Mouse (Mus musculus): Measurements from ENCODE around the gene Itm2a.

Itm2a gene

DNA sequence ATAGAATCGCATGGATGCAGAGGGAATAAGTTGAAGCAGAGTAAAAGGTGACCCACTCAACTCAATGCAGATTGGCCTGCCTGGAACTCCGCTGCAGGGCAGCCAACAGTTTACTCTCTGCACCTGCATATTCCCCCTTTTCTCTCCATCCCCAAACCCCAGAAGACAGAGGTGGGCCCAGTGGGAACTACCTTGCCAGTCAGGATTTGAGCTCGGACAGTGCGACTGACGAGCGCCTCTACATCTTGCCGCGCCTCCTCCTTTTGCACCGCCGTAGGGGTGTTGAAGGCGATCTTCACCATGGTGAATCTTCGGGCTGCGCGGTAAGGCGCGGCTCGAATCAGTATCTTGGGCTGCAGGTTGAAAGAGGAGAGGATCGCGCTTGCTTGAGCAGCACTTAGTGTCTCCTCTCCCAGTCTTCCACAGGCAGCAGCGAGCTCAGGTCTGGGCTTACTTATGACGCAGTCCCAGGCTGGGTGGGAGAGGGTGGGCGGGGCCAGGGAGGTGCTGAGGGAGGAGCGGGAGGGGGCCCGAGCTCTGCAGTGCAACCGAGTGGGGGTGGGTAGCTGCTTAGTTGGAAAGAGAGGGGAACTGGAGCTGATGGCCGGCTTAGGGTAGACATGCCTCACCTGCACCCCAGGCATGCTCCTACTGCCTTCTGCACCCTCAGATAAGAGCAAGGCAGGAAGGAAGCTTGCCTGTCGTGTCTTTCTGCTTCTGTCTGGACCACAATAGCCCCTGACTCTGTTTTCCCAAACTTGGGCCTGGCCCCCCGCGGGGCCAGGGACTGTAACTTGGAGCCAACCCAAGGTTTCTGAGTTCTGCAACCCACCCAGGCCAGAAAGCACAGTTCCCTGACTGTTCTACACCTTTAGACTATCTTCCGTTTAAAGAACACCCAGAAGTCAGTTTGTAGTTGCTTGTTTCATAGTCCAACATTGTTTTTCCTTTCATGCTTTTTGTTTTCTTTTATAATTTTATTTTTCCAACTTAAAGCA lies at the start of gene Itm2a:
Itm2a (minus strand) TSS at position 462 of the 998 bp plus-strand sequence.
- DNase-seq (ENCODE audit: low read depth), result no peak

DNA sequence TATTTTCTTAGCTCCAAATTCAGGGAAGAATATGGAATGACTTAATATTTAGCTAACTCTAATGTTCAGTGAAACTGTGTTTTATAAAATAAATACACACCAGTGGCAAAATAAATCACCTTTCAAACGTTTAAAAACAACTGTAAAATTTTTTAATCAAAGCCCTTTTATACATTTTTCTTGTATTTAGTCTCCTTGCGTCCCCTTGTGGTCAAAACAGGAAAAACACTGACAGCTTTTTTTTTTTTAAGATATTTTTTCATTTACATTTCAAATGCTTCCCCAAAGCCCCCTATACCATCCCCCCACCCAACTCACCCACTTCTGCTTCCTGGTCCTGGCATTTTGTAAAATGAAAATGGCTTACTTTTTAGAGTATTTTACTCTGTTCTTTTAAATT lies 32.7 kb upstream of the Itm2a start:
- DNase-seq (ENCODE audit: low read depth), result no peak

DNA sequence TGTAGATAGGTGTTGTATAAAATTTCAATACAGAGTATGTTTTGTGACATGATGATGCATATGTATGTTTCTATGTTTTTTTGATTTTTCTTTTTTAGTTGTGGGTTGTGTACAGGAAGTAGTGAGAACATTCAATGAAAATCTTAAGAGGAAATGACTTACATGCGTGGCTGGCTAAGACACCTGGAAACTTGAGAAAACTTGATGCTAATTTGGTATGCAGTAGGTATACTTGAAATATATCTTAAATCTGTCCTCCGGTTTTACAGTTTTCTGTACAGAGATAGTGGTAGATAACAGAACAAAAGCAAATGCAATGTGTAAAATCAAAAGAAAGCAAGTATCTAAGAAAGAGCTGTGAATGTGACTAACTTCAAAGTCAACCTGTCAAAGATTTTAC lies 18.1 kb upstream of the Itm2a start:
- DNase-seq (ENCODE audit: low read depth), result no peak

DNA sequence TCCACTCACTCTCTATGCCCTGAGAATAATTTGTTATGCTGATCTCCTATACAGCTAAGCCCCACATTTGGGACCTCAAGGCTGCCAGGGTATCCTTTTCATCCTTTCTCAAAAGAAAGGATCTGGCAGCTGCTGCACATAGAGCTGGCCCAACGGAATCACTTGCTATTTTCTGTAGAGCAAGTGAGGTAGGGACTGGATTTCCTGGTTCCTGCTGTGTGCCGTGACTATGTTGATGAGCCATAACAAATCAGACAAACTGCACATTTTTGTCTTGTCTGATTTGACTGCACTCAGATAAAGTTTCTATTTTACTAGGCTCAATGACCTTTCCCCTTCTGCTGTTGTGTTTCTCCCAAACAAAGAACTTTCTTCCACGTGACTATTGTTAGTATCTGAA lies 14.2 kb upstream of the Itm2a start:
- DNase-seq (ENCODE audit: low read depth), result no peak

DNA sequence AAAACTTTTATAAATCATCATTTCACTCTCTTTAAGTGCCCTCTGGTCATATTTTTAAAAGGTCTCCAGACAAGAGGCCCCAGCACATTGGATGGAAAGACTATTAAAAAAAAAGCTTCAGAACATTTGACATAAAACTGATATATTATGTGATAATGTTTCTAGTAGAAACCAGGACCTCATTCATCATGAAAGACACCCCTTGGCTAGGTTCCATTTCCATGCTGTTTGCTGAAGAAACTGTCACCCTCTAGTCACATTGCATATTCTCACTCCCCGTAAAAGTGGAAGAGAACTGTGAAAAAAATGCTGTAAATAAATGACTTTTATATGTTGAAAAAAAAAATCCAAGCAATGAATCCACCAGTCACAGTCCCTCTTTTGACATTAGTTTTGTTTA lies 12.8 kb upstream of the Itm2a start:
- DNase-seq (ENCODE audit: low read depth), result no peak

DNA sequence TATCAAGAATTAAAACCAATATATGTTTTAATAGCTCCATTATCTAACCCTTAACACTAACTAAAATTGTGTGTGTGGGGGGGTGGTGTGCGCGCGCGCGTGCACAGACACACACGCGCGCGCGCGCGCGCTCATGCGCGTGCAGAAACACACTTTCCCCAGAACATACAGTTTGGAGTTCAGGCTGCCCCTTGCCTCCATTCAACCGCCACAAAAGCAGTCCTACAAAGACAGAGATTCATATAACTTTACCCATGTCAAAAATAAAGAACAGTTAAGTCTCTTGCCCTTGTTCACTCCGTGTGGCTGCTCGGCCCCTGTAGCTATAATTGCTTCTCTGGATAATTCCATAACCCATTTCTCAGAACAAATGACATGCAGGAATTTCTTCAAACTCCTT lies 695 bp downstream of the Itm2a start:
- DNase-seq (ENCODE audit: low read depth), result no peak

DNA sequence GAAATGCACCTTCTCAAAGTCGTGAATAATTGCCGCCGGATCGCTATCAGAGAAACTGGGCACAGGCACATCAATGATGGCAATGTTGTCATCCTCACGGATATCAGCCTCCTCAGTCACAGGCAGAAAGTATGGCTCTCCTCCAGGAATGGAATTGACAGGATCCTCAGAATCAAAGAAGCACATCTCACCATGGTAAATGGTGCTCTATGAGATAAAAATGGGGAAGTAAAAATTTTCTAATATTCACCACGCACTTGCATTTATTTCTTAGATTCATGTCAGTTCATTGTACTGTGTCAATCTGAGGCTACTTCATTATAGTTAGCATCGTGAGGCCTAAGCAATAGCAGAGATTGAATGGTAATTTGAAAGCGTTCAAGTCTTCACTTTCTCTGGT lies 4.1 kb downstream of the Itm2a start:
- DNase-seq (ENCODE audit: low read depth), result no peak

DNA sequence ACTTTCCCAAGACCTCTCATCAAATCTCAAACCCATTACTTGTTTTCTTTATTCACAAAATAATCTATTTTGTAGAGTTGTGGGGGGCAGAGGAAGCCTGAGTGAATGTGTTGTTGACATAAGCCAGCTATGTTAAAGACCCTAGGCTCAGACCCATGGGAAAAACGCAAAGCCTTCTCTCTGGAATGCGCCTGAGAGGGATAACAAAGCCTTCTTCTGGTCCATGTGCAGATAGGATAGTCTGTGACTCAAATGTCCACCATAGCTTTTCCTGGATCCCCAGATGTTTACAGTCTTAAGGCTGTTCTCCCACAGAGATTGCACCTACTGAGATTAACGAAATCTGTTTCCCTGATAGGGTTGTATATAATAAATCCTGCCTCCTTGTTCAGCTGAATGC lies 9.9 kb downstream of the Itm2a start:
- DNase-seq (ENCODE audit: low read depth), result no peak

DNA sequence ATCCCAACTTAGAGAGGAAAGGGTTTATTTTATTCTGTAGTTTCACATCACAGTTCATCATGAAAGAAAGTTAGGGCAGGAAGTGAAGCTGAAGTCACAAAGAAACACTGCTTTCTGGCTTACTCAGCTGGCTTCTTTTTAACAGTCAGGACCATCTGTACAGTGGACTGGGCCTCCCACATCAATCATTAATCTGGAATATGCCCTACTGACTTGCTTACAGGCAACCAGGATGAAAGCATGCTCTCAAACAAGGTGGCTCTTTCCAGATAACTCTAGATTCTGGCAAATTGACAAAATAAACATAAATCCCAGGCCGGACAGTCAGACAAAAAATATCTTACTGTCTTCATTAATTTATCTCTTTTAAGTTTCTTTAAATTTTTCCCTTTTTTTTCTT lies 27.8 kb downstream of the Itm2a start:
- no peak for DNase-seq (ENCODE audit: low read depth)

Data from fibroblast of lung, adult 2 months (primary cell).